Mouse (Mus musculus): ENCODE results near the gene Gm17606. TPM values are rescaled to one million over a fixed set of nuclear protein-coding genes. Genes with fewer than 3 reads are reported as not detected.
A peak's percentile ranks its signal among the peaks of the same experiment; 100 is the strongest.

The Gm17606 gene
- polyA plus RNA-seq, 2 experiments: not detected

DNA sequence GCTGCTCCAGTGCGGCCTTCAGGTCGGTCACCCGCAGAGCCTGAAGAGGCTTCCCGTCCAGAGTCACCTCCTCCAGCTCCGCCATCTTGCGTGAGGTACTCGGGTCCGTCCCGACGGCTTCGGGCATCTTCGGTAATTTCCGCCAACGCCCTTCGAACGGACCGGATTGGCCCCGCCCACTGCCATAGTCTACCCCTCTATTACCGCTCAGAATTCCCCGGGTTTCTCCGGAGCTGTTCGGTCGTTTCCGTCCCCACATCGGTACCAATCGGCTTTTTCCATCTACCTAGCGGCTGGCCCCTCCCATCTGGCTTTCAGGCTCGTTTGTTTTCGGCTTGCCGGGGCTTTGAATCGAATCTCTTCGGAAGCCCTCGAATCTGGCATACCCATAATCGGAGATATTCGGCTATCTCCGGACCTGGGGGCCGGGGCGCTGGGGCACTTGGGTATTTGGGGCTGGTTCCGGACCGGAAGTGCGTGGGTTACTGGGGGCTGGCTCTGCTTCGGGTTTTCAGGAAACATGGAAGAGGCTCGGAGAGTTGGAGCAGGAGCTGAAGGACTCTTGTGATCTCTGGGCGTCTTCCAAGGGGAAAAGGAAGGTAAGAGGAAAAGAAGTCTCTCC is 45.9 kb downstream of the Gm17606 start, which contains the start of gene Acin1:
Gene Acin1 (minus strand): TSS at position 410 of the 622 bp plus-strand sequence.
- DNase-seq (ENCODE audit: low read depth in 3 of 3, low spot score in 3 of 3): peak; percentile 94 to 98 (median 96)
- no peaks in the 10 kb centered on the region for H3K9me3 ChIP-seq (ENCODE audit: control insufficient read depth, low read length)
- peak within 1 kb of the TSS; percentile 67 to 85 for H3K4me3 ChIP-seq (ENCODE audit: insufficient read depth in 1 of 2, low read depth in 2 of 2, low read length in 2 of 2)
- TF ChIP-seq EP300 (IDR thresholded peaks at IDR 0.05; ENCODE audit: low read depth) (no peak), CTCF (IDR thresholded peaks at IDR 0.05; ENCODE audit: low read depth) (no peak)
- peak within 1 kb of the TSS; percentile 96 for H3K4me2 ChIP-seq (ENCODE audit: low read depth)
- WGBS (ENCODE audit: insufficient replicate concordance): under 1% methylated on average over 44 of the region's 44 CpGs
- peak within 1 kb of the TSS; percentile 89 for H3K27ac ChIP-seq
- no peaks in the 10 kb centered on the region for H3K27me3 ChIP-seq (ENCODE audit: control insufficient read depth, insufficient read depth, low read length)
- peaks cover 38% of the 10 kb centered on the region for H3K36me3 ChIP-seq (replicated peaks; ENCODE audit: control insufficient read depth, insufficient read depth, low read depth)
- peak within 1 kb of the TSS; percentile 90 for H3K9ac ChIP-seq (replicated peaks)
- peak; percentile 93 for ATAC-seq (ENCODE audit: insufficient read depth)
- peaks cover 10 to 16% of the 10 kb centered on the region in 2 experiments for H3K4me1 ChIP-seq (replicated peaks; ENCODE audit: control insufficient read depth in 2 of 2, insufficient read depth in 2 of 2, low read length in 1 of 2)

DNA sequence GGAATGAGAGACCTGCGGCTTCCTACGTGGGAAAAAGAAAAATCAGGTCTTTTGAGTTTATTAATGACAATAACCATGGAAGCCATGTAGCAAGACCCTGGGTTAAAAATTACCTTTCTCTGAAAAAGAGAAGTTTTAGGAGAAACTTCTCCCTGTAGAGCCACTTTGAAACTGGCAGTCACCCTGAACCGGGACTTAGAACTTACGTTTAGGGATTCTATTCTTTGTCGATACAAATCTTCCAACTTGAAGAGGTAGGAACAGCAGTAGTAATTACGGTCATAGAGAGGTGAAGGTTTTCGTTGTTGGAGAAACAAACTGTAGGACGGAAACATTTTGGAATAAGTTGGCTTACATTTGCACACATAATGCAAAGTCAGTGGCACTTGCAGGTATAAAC is 46.5 kb downstream of the Gm17606 start:
- ATAC-seq (ENCODE audit: insufficient read depth) (no peak), DNase-seq (ENCODE audit: low read depth in 3 of 3, low spot score in 3 of 3) (no peak)
- Histone ChIP-seq H3K27me3 (ENCODE audit: control insufficient read depth, insufficient read depth, low read length) (no peaks in the 10 kb centered on the region), H3K4me2 (ENCODE audit: low read depth) (peak overlapping the region; percentile 96), H3K4me3 (ENCODE audit: insufficient read depth in 1 of 2, low read depth in 2 of 2, low read length in 2 of 2) (peak overlapping the region; percentile 67 to 85), H3K9ac (replicated peaks) (peak overlapping the region; percentile 90), H3K9me3 (ENCODE audit: control insufficient read depth, low read length) (no peaks in the 10 kb centered on the region), H3K4me1 (replicated peaks; ENCODE audit: control insufficient read depth in 2 of 2, insufficient read depth in 2 of 2, low read length in 1 of 2) (peaks cover 10 to 13% of the 10 kb centered on the region in 2 experiments), H3K36me3 (replicated peaks; ENCODE audit: control insufficient read depth, insufficient read depth, low read depth) (peaks cover 35% of the 10 kb centered on the region), H3K27ac (peak overlapping the region; percentile 89)
- TF ChIP-seq CTCF (IDR thresholded peaks at IDR 0.05; ENCODE audit: low read depth) (no peak), EP300 (IDR thresholded peaks at IDR 0.05; ENCODE audit: low read depth) (no peak)
- 3% methylated on average over 8 of the region's 8 CpGs for WGBS (ENCODE audit: insufficient replicate concordance)

DNA sequence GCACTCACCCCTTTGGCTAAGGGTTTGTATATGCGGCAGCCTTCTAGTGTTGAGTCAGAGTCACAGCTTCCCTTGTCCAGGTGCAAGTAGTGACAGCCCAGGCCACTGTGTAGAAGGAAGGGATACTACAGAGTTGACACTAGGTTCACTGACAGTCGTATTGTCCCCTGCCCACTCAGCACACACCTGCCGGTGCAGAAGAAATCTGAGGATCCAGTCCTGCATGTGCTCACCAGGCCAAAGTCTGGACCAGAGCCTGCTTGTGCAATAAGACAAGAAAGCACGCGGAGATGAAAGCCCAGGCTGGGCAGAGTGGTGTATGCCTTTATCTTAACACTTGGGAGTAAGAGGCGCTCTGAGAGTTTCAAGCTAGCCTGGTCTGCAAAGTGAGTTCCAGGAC is 54.3 kb downstream of the Gm17606 start:
- DNase-seq (ENCODE audit: low read depth in 3 of 3, low spot score in 3 of 3) (no peak), ATAC-seq (ENCODE audit: insufficient read depth) (no peak)
- peaks cover 10% of the 10 kb centered on the region for H3K36me3 ChIP-seq (replicated peaks; ENCODE audit: control insufficient read depth, insufficient read depth, low read depth)
- H3K27ac ChIP-seq: no peak overlapping the region
- no peak overlapping the region for H3K4me3 ChIP-seq (ENCODE audit: insufficient read depth in 1 of 2, low read depth in 2 of 2, low read length in 2 of 2)
- H3K27me3 ChIP-seq (ENCODE audit: control insufficient read depth, insufficient read depth, low read length): no peaks in the 10 kb centered on the region
- TF ChIP-seq EP300 (IDR thresholded peaks at IDR 0.05; ENCODE audit: low read depth) (no peak), CTCF (IDR thresholded peaks at IDR 0.05; ENCODE audit: low read depth) (no peak)
- H3K4me2 ChIP-seq (ENCODE audit: low read depth): no peak overlapping the region
- no peak overlapping the region for H3K9ac ChIP-seq (replicated peaks)
- WGBS (ENCODE audit: insufficient replicate concordance): 72% methylated on average over 6 of the region's 6 CpGs
- 0 out of 4 replicates have a peak, but pooled peaks cover 0 to 3% of the 10 kb centered on the region in 2 experiments for H3K4me1 ChIP-seq (replicated peaks; ENCODE audit: control insufficient read depth in 2 of 2, insufficient read depth in 2 of 2, low read length in 1 of 2)
- H3K9me3 ChIP-seq (ENCODE audit: control insufficient read depth, low read length): no peaks in the 10 kb centered on the region

DNA sequence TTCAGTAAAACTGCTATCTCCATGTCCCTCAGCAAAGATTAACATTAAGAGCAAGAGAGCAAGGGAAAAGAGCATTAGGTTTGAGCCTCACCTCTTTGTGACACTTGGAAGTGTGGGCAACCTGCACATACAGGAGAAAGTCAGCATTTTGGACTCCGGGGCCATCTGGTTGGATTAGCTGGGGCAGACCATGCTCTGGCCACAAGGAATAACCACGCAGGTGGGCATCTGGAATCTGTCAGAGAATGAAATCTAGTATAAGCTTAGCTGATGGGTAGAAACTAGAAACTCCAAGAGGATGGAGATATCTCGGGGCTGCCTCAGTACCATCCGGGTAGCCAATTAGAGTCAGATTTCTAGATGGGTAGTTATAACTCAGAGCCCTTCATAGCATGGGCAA is 56.0 kb downstream of the Gm17606 start:
- Histone ChIP-seq H3K4me3 (ENCODE audit: insufficient read depth in 1 of 2, low read depth in 2 of 2, low read length in 2 of 2) (no peak overlapping the region), H3K4me1 (replicated peaks; ENCODE audit: control insufficient read depth in 2 of 2, insufficient read depth in 2 of 2, low read length in 1 of 2) (0 out of 4 replicates have a peak, but pooled peaks cover 0 to 3% of the 10 kb centered on the region in 2 experiments), H3K4me2 (ENCODE audit: low read depth) (no peak overlapping the region), H3K27me3 (ENCODE audit: control insufficient read depth, insufficient read depth, low read length) (no peaks in the 10 kb centered on the region), H3K9me3 (ENCODE audit: control insufficient read depth, low read length) (no peaks in the 10 kb centered on the region), H3K36me3 (replicated peaks; ENCODE audit: control insufficient read depth, insufficient read depth, low read depth) (no peaks in the 10 kb centered on the region), H3K9ac (replicated peaks) (no peak overlapping the region), H3K27ac (no peak overlapping the region)
- no peak for TF ChIP-seq EP300 (IDR thresholded peaks at IDR 0.05; ENCODE audit: low read depth)
- no peak for TF ChIP-seq CTCF (IDR thresholded peaks at IDR 0.05; ENCODE audit: low read depth)
- ATAC-seq (ENCODE audit: insufficient read depth) (no peak), DNase-seq (ENCODE audit: low read depth in 3 of 3, low spot score in 3 of 3) (no peak)
- 74% methylated on average over 4 of the region's 4 CpGs for WGBS (ENCODE audit: insufficient replicate concordance)

MicroRNAs encoded within 50 kb of the gene (microRNA counts, 519-probe panel; counts per million panel counts)
- microRNA mmu-miR-686: 69.9 counts per million

Small RNA genes within 50 kb of the gene (microRNA-seq; reads per million reads assigned to microRNA genes)
- gene Mir686 (not detected), gene Mir6948 (not detected)

Other genes starting within 250 kb of the Gm17606 start
- 7.8 and 8.7 TPM in 2 replicates for gene Slc7a7, start 223.2 kb upstream of the Gm17606 start, polyA plus RNA-seq (2012; rRNA removed)
- 4.9 and 6.2 TPM in 2 replicates for gene Slc7a7, start 223.2 kb upstream of the Gm17606 start, polyA plus RNA-seq (2014; fragmentation: Nextera tagmentation; extraction: Ambion mirVana)
- gene Mrpl52, start 214.0 kb upstream of the Gm17606 start, polyA plus RNA-seq (2012; rRNA removed): 107 and 177 TPM in 2 replicates
- gene Mrpl52, start 214.0 kb upstream of the Gm17606 start, polyA plus RNA-seq (2014; fragmentation: Nextera tagmentation; extraction: Ambion mirVana): 218 and 228 TPM in 2 replicates
- gene Mmp14, start 209.3 kb upstream of the Gm17606 start, polyA plus RNA-seq (2012; rRNA removed): 17.7 and 19.0 TPM in 2 replicates
- gene Mmp14, start 209.3 kb upstream of the Gm17606 start, polyA plus RNA-seq (2014; fragmentation: Nextera tagmentation; extraction: Ambion mirVana): 14.4 and 15.5 TPM in 2 replicates
- 12.8 and 12.9 TPM in 2 replicates for gene Lrp10, start 176.8 kb upstream of the Gm17606 start, polyA plus RNA-seq (2012; rRNA removed)
- 11.1 and 17.2 TPM in 2 replicates for gene Lrp10, start 176.8 kb upstream of the Gm17606 start, polyA plus RNA-seq (2014; fragmentation: Nextera tagmentation; extraction: Ambion mirVana)
- gene Rem2, start 164.9 kb upstream of the Gm17606 start, polyA plus RNA-seq (2012; rRNA removed): 0.09 and 0.12 TPM in 2 replicates
- gene Rem2, start 164.9 kb upstream of the Gm17606 start, polyA plus RNA-seq (2014; fragmentation: Nextera tagmentation; extraction: Ambion mirVana): 0.05 TPM in 1 of 2 replicates, not detected in the other
- 23.1 and 24.5 TPM in 2 replicates for gene Prmt5, start 123.4 kb upstream of the Gm17606 start, polyA plus RNA-seq (2012; rRNA removed)
- 26.8 and 28.5 TPM in 2 replicates for gene Prmt5, start 123.4 kb upstream of the Gm17606 start, polyA plus RNA-seq (2014; fragmentation: Nextera tagmentation; extraction: Ambion mirVana)
- 16.5 and 24.2 TPM in 2 replicates for gene Haus4, start 86.3 kb upstream of the Gm17606 start, polyA plus RNA-seq (2012; rRNA removed)
- gene Haus4, start 86.3 kb upstream of the Gm17606 start, polyA plus RNA-seq (2014; fragmentation: Nextera tagmentation; extraction: Ambion mirVana): 31.6 and 33.7 TPM in 2 replicates
- gene Ajuba, start 63.4 kb upstream of the Gm17606 start, polyA plus RNA-seq (2012; rRNA removed): 3.7 TPM in 2 replicates
- gene Ajuba, start 63.4 kb upstream of the Gm17606 start, polyA plus RNA-seq (2014; fragmentation: Nextera tagmentation; extraction: Ambion mirVana): 1.0 and 1.8 TPM in 2 replicates
- gene 4931414P19Rik, start 35.0 kb upstream of the Gm17606 start, polyA plus RNA-seq (2012; rRNA removed): 2.2 and 4.3 TPM in 2 replicates
- 1.1 and 1.9 TPM in 2 replicates for gene 4931414P19Rik, start 35.0 kb upstream of the Gm17606 start, polyA plus RNA-seq (2014; fragmentation: Nextera tagmentation; extraction: Ambion mirVana)
- gene Psmb5, start 22.9 kb upstream of the Gm17606 start, polyA plus RNA-seq (2012; rRNA removed): 95.4 and 111 TPM in 2 replicates
- 205 and 223 TPM in 2 replicates for gene Psmb5, start 22.9 kb upstream of the Gm17606 start, polyA plus RNA-seq (2014; fragmentation: Nextera tagmentation; extraction: Ambion mirVana)
- gene Psmb11, start 19.5 kb upstream of the Gm17606 start, polyA plus RNA-seq (2012; rRNA removed): not detected in 2 replicates
- gene Psmb11, start 19.5 kb upstream of the Gm17606 start, polyA plus RNA-seq (2014; fragmentation: Nextera tagmentation; extraction: Ambion mirVana): 0.03 TPM in 1 of 2 replicates, not detected in the other
- gene Cdh24, start 412 bp downstream of the Gm17606 start, polyA plus RNA-seq (2012; rRNA removed): 1.4 and 1.6 TPM in 2 replicates
- 0.08 and 0.13 TPM in 2 replicates for gene Cdh24, start 412 bp downstream of the Gm17606 start, polyA plus RNA-seq (2014; fragmentation: Nextera tagmentation; extraction: Ambion mirVana)
- gene 1700123O20Rik, start 45.3 kb downstream of the Gm17606 start, polyA plus RNA-seq (2012; rRNA removed): 29.6 and 33.6 TPM in 2 replicates
- 39.9 and 42.8 TPM in 2 replicates for gene 1700123O20Rik, start 45.3 kb downstream of the Gm17606 start, polyA plus RNA-seq (2014; fragmentation: Nextera tagmentation; extraction: Ambion mirVana)
- 43.5 and 64.5 TPM in 2 replicates for gene Acin1, start 46.0 kb downstream of the Gm17606 start, polyA plus RNA-seq (2012; rRNA removed)
- gene Acin1, start 46.0 kb downstream of the Gm17606 start, polyA plus RNA-seq (2014; fragmentation: Nextera tagmentation; extraction: Ambion mirVana): 43.2 and 47.9 TPM in 2 replicates
- 0.01 and 0.03 TPM in 2 replicates for gene Gm29776, start 57.9 kb downstream of the Gm17606 start, polyA plus RNA-seq (2012; rRNA removed)
- 0.06 TPM in 1 of 2 replicates, not detected in the other for gene Gm29776, start 57.9 kb downstream of the Gm17606 start, polyA plus RNA-seq (2014; fragmentation: Nextera tagmentation; extraction: Ambion mirVana)
- gene Cebpe, start 71.2 kb downstream of the Gm17606 start, polyA plus RNA-seq (2012; rRNA removed): 5.4 and 6.3 TPM in 2 replicates
- 4.3 and 5.1 TPM in 2 replicates for gene Cebpe, start 71.2 kb downstream of the Gm17606 start, polyA plus RNA-seq (2014; fragmentation: Nextera tagmentation; extraction: Ambion mirVana)
- 3.3 and 3.6 TPM in 2 replicates for gene Slc7a8, start 141.0 kb downstream of the Gm17606 start, polyA plus RNA-seq (2012; rRNA removed)
- 3.7 and 3.9 TPM in 2 replicates for gene Slc7a8, start 141.0 kb downstream of the Gm17606 start, polyA plus RNA-seq (2014; fragmentation: Nextera tagmentation; extraction: Ambion mirVana)
- gene Rnf212b, start 173.2 kb downstream of the Gm17606 start, polyA plus RNA-seq (2012; rRNA removed): not detected in 2 replicates
- gene Rnf212b, start 173.2 kb downstream of the Gm17606 start, polyA plus RNA-seq (2014; fragmentation: Nextera tagmentation; extraction: Ambion mirVana): not detected in 2 replicates
- gene Homez, start 230.0 kb downstream of the Gm17606 start, polyA plus RNA-seq (2012; rRNA removed): 0.78 and 0.96 TPM in 2 replicates
- gene Homez, start 230.0 kb downstream of the Gm17606 start, polyA plus RNA-seq (2014; fragmentation: Nextera tagmentation; extraction: Ambion mirVana): 1.8 TPM in 2 replicates
- 1.9 and 2.6 TPM in 2 replicates for gene Ppp1r3e, start 236.6 kb downstream of the Gm17606 start, polyA plus RNA-seq (2012; rRNA removed)
- 0.45 and 0.52 TPM in 2 replicates for gene Ppp1r3e, start 236.6 kb downstream of the Gm17606 start, polyA plus RNA-seq (2014; fragmentation: Nextera tagmentation; extraction: Ambion mirVana)
- 3.8 and 4.9 TPM in 2 replicates for gene Bcl2l2, start 242.4 kb downstream of the Gm17606 start, polyA plus RNA-seq (2012; rRNA removed)
- 0.47 and 0.51 TPM in 2 replicates for gene Bcl2l2, start 242.4 kb downstream of the Gm17606 start, polyA plus RNA-seq (2014; fragmentation: Nextera tagmentation; extraction: Ambion mirVana)
- gene Gm20521, start 242.5 kb downstream of the Gm17606 start, polyA plus RNA-seq (2012; rRNA removed): 0.03 and 0.06 TPM in 2 replicates
- not detected in 2 replicates for gene Gm20521, start 242.5 kb downstream of the Gm17606 start, polyA plus RNA-seq (2014; fragmentation: Nextera tagmentation; extraction: Ambion mirVana)

Data from liver, embryonic 14.5 days (tissue).